Mouse (Mus musculus) liver, postnatal 0 days (tissue): Measurements from ENCODE around the gene Dclk1.

Experiments used
- CTCF ChIP-seq: sonication (generic); IDR thresholded peaks from 2 replicates; pipeline ENCODE4 v1.5.1; 2016; ENCODE audit warnings: antibody characterized with exemption, low read depth
- EP300 ChIP-seq: IDR thresholded peaks from 2 replicates; pipeline ENCODE4 v1.6.1; 2016; ENCODE audit warnings: antibody characterized with exemption, low read depth, mild to moderate bottlenecking

DNA sequence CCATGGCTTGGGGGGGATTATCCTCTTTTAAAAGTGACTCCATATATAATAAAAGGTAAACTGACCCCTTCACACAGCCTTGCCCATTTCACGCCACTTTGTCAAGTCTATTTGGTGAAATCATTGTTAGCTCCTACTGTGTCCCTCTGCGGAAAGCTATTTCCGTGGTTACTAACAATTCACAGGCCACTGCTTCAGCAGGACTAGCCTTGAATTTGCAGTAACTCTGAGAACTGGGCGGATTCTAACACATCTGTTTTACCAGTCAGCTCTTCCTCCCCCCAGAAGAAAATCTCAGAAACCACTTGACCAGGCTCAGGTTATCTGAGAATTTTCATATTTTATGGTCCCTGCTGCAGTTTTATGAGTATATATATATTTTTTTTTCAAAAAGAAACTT, 253.7 kb downstream of the Dclk1 start:
- TF ChIP-seq CTCF (no peak), EP300 (no peak)
